8 mouse cellular contexts compared by ENCODE assay signal in genomic region chr5:65955343-65956143, GRCm38 (mm10). TPM values are rescaled to one million over a fixed set of nuclear protein-coding genes. Genes with fewer than 3 reads are reported as not detected.
DNase-seq lines count a peak whose midpoint lies in the region; ATAC-seq and TF ChIP-seq lines count a peak whose summit lies in the region.

No protein-coding gene starts in this region.

- H3K4me3 ChIP-seq in E14TG2a.4 (replicated peaks; ENCODE audit: low read length): peak overlapping the region; percentile 65
- H3K4me3 ChIP-seq in forebrain, embryonic 15.5 days: peak overlapping the region; percentile 34
- peak overlapping the region; percentile 34 for H3K4me3 ChIP-seq in liver, postnatal 0 days (ENCODE audit: low read depth, low read length)
- peak overlapping the region; percentile 33 for H3K4me3 ChIP-seq in neural tube, embryonic 13.5 days

- peak; percentile 83 for TF ChIP-seq CTCF in E14TG2a.4 (conservative IDR thresholded peaks at IDR 0.05; ENCODE audit: low read length)
- TF ChIP-seq CTCF in liver, postnatal 0 days (IDR thresholded peaks at IDR 0.05; ENCODE audit: low read depth): peak; percentile 97

- H3K4me2 ChIP-seq in forebrain, embryonic 15.5 days (replicated peaks): peak overlapping the region; percentile 43
- peak overlapping the region; percentile 61 for H3K4me2 ChIP-seq in liver, postnatal 0 days (ENCODE audit: low read depth, low read length)
- peak overlapping the region; percentile 49 for H3K4me2 ChIP-seq in neural tube, embryonic 13.5 days

- no peaks in the 10 kb centered on the region for H3K36me3 ChIP-seq in E14TG2a.4 (ENCODE audit: insufficient read depth, low read length)
- no peaks in the 10 kb centered on the region for H3K36me3 ChIP-seq in forebrain, embryonic 15.5 days
- H3K36me3 ChIP-seq in liver, postnatal 0 days (replicated peaks; ENCODE audit: insufficient read depth, low read length): no peaks in the 10 kb centered on the region
- H3K36me3 ChIP-seq in neural tube, embryonic 13.5 days: no peaks in the 10 kb centered on the region

- H3K9ac ChIP-seq in forebrain, embryonic 15.5 days (replicated peaks): no peak overlapping the region
- H3K9ac ChIP-seq in liver, postnatal 0 days (replicated peaks): peak overlapping the region; percentile 50; the same call in 1 of the 2 replicates
- H3K9ac ChIP-seq in neural tube, embryonic 13.5 days: no peak overlapping the region; the same call in 1 of the 2 replicates

- H3K27me3 ChIP-seq in E14TG2a.4 (ENCODE audit: insufficient read depth, low read length): no peaks in the 10 kb centered on the region
- no peaks in the 10 kb centered on the region for H3K27me3 ChIP-seq in forebrain, embryonic 15.5 days
- H3K27me3 ChIP-seq in liver, postnatal 0 days (ENCODE audit: insufficient read depth, low read length): no peaks in the 10 kb centered on the region
- no peaks in the 10 kb centered on the region for H3K27me3 ChIP-seq in neural tube, embryonic 13.5 days

- WGBS in forebrain, embryonic 15.5 days: 35% methylated on average over 23 of the region's 23 CpGs
- 33% methylated on average over 23 of the region's 23 CpGs for WGBS in liver, postnatal 0 days (ENCODE audit: insufficient replicate concordance)
- 28% methylated on average over 23 of the region's 23 CpGs for WGBS in neural tube, embryonic 13.5 days

- TF ChIP-seq EP300 in liver, postnatal 0 days (IDR thresholded peaks at IDR 0.05; ENCODE audit: low read depth): no peak

- ATAC-seq in forebrain, embryonic 15.5 days (replicated peaks): peak; percentile 53
- peak; percentile 66 for ATAC-seq in liver, postnatal 0 days
- ATAC-seq in neural tube, embryonic 13.5 days (ENCODE audit: low read depth): peak; percentile 34; the same call in 1 of the 2 replicates

- peak overlapping the region; percentile 61 for H3K27ac ChIP-seq in forebrain, embryonic 15.5 days (replicated peaks)
- peak overlapping the region; percentile 31 for H3K27ac ChIP-seq in liver, postnatal 0 days (ENCODE audit: low read depth)
- H3K27ac ChIP-seq in neural tube, embryonic 13.5 days (replicated peaks): peak overlapping the region; percentile 52; the same call in 1 of the 2 replicates

- H3K9me3 ChIP-seq in E14TG2a.4 (ENCODE audit: low read length): no peaks in the 10 kb centered on the region
- no peaks in the 10 kb centered on the region for H3K9me3 ChIP-seq in forebrain, embryonic 15.5 days
- H3K9me3 ChIP-seq in liver, postnatal 0 days (ENCODE audit: low read length): no peaks in the 10 kb centered on the region
- no peaks in the 10 kb centered on the region for H3K9me3 ChIP-seq in neural tube, embryonic 13.5 days

- DNase-seq in c-Kit-positive CD71-positive TER-119-negative erythroid progenitor cells, embryonic 14.5 days (ENCODE audit: low read depth): peak; percentile 65
- DNase-seq in heart, postnatal 25 days (ENCODE audit: low spot score): peak; percentile 61
- peak; percentile 72 for DNase-seq in layer of hippocampus, adult 11-12 months (ENCODE audit: low spot score)
- peak; percentile 88 for DNase-seq in liver, postnatal 0 days
- DNase-seq in telencephalon, adult 2 months (ENCODE audit: low read depth, low spot score): peak; percentile 68

- peaks cover 45% of the 10 kb centered on the region for H3K4me1 ChIP-seq in E14TG2a.4 (replicated peaks; ENCODE audit: low read depth, low read length)
- peaks cover 16% of the 10 kb centered on the region for H3K4me1 ChIP-seq in forebrain, embryonic 15.5 days
- H3K4me1 ChIP-seq in liver, postnatal 0 days (ENCODE audit: insufficient read depth): peaks cover 9% of the 10 kb centered on the region; the same call in 1 of the 2 replicates
- H3K4me1 ChIP-seq in neural tube, embryonic 13.5 days (replicated peaks): peaks cover 19% of the 10 kb centered on the region

- intact Hi-C loops in heart, postnatal 25 days (cut with DNase I): no loop called here

RNA-seq across cellular contexts. Expression of gene Chrna9, which starts 20.8 kb away (rescaled TPM):
- not detected in 2 replicates for polyA plus RNA-seq in forebrain, embryonic 15.5 days (2015; fragmentation: Nextera tagmentation; extraction: Ambion mirVana)
- total RNA-seq in heart, postnatal 25 days (2021): under 1 TPM in 1 of 2 experiments, not detected in 1; 0.22 TPM
- polyA plus RNA-seq in liver, postnatal 0 days (2015; fragmentation: Nextera tagmentation; extraction: Ambion mirVana): 0.07 TPM in 1 of 2 replicates, not detected in the other
- not detected in 2 replicates for polyA plus RNA-seq in neural tube, embryonic 13.5 days (2015; fragmentation: Nextera tagmentation; extraction: Ambion mirVana)

RNA-seq across cellular contexts. Expression of gene 9130230L23Rik, which starts 48.5 kb away (rescaled TPM):
- polyA plus RNA-seq in forebrain, embryonic 15.5 days (2015; fragmentation: Nextera tagmentation; extraction: Ambion mirVana): 0.15 TPM in 1 of 2 replicates, not detected in the other
- total RNA-seq in heart, postnatal 25 days (2021): not detected
- polyA plus RNA-seq in liver, postnatal 0 days (2015; fragmentation: Nextera tagmentation; extraction: Ambion mirVana): 0.20 TPM in 1 of 2 replicates, not detected in the other
- polyA plus RNA-seq in neural tube, embryonic 13.5 days (2015; fragmentation: Nextera tagmentation; extraction: Ambion mirVana): 0.10 TPM in 1 of 2 replicates, not detected in the other

Comparison
In these comparisons a context has a peak if more than half of its experiments do, and no peak if none do; other contexts are left out.
1. Peak in every context shown above with its lines: DNase-seq, ATAC-seq, H3K4me3 ChIP-seq and H3K27ac ChIP-seq.